Mouse (Mus musculus) hindlimb bud, embryonic 11.5 days (tissue): Measurements from ENCODE around the gene Rps6kc1.
"Not testable (repeated sequence)": the region's sequence is repeated elsewhere in the genome, so short reads cannot be mapped to it uniquely, and the experiment has no call there.

Experiments used
- DNase-seq: peaks from one replicate; pipeline ENCODE4 v3.0.0-alpha.2; 2012; ENCODE audit warnings: low read depth, low spot score; ENCODE audit errors: extremely low spot score

The Rps6kc1 gene

DNA sequence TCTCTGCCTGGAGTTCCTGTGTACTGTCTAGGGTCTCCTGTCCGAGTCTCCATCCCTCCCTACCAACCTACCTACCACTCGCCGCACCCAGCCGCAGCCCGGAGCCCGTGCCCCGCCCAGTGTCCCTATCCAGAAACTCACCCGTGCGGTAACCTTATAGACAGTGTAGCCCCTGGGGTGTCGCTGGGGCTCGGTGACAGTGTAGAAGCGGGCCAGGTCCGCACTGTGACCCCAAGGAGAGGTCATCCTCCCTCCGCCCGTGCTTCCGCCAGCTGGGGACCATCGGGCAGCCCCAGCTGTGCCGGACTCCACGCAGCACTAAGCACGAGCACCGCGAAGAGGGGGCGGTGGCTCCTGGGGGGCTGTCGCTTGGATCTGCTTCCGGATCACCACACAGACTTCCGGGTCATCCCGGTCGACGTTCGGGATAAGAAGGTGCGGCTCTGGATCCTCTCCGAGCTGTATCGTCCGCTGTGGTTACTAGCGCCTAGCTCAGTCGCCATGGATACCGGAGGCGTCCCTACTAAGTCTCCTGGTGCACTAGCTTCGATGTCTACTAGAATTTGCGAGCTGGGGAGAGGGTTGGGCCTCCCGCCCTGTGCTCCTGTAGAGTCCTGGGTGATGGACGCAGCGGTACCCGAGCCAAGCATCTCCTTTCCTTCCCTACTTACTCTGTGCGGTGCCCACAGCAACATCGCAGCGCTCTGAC is at the start of gene Rps6kc1:
TSS of gene Rps6kc1 (minus strand) at position 356 of the 709 bp plus-strand sequence.
- no peak for DNase-seq

DNA sequence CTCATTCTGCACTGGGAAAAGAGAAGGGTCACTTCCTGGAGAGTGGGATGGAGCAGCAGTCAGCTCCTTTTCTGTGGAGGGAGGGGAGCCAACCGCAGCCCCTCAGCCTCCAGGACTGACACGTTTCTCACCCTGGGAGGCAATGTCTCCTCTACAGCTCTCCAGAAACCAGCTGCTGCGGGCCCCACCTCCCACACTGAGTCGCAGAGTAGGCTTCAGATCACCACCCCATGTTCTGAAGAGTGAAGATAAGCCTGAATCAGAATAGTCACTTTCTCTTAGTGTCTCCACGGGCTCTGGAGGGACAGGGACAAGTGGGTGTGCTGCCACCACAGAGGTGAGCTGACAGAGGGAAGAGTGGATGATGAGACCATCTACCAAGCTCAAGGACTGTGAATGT is 47.3 kb upstream of the Rps6kc1 start:
- no peak for DNase-seq

DNA sequence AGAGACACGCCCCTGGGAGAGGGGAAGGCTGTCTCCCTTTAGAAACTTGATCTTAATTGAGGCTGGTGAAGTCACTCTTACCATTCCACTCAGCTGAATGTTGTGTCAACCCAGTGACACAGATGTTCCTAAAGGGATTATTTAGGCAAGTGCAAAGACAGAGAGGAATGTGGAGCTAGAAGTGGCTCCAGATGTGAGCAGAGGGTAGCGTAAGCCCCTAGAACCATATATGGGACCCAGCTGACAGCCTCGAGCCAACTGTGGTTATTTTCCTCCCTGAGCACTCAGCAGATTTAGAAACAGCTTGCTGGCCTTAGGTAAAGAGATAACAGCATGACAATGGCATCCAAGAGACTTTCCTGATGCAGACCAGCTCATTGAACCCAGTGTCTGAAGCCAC is 41.4 kb upstream of the Rps6kc1 start:
- no peak for DNase-seq

DNA sequence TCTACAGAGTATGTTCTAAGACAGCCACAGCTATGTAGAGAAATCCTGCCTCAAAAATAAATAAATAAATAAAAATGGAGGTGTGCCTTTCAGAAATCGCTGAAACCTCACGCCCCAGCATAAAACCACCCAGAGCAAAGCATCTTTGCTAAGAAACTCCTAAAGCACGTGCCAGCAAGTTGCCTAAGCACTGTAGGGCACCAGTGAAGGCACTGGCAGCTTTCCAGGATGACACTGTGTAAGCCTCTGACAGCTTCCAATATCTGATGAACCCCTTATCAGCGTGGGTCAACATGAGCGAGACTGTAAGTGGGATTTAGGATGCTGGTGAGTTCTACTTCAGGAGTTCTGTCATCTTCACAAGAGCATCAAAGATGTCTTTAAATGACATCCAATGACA is 39.4 kb upstream of the Rps6kc1 start:
- no peak for DNase-seq

DNA sequence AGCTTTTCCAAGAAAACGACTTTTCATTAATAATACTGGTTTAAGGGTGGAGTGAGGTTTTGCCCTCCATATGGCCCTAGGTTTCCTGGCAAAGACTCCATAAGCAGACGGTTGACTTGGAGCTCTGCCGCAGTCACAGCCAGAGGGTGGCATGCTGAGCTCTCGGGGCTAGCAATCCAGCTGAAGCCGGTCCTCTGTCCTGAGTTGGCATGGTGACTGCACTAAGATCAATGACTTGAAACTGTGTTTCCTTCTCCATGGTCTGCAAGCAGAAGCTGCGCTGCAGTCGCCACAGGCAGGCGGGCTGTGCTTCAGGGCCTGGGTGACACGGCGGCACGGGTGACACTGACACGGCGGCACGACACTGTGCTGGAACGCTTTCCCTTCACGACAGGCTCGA is 37.3 kb upstream of the Rps6kc1 start:
- no peak for DNase-seq

DNA sequence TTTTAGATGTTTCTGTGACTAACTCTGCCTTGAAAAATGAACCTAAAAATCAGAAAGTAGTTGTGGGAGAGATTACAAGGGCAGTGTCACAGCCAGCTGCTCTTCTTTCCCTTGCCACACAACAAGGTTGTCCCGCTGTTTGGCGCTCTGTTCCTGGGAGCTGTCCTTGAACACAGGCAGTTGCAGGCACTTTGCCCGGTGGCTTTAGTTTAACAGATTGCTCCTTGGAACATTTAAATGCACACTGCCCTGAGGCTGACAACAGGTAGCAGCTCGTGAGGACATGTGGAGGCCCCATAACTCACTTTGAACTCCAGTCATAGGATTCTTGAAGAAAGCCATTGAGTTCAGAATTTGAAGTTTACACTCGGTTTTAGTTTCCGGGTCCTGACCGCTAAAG is 36.9 kb upstream of the Rps6kc1 start:
- no peak for DNase-seq

DNA sequence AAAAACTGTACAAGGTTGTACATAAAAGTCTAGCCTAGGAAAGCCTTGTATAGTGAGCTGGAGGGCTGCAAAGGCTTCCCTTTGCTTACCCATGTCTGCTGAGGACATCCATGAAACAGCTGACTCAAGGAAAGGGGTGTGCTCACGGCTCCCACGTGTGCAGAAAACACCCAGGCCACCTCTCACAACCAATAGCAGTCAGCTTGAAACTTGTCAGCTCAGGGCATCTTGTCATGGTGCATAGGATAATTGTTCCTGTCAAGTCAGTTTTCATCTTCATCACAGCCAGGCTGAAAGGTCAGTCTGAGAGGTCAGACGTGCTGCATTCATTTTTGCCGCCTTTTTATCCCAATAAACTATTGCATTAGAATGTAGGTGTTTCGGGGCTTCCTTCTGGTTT is 36.4 kb upstream of the Rps6kc1 start:
- no peak for DNase-seq

DNA sequence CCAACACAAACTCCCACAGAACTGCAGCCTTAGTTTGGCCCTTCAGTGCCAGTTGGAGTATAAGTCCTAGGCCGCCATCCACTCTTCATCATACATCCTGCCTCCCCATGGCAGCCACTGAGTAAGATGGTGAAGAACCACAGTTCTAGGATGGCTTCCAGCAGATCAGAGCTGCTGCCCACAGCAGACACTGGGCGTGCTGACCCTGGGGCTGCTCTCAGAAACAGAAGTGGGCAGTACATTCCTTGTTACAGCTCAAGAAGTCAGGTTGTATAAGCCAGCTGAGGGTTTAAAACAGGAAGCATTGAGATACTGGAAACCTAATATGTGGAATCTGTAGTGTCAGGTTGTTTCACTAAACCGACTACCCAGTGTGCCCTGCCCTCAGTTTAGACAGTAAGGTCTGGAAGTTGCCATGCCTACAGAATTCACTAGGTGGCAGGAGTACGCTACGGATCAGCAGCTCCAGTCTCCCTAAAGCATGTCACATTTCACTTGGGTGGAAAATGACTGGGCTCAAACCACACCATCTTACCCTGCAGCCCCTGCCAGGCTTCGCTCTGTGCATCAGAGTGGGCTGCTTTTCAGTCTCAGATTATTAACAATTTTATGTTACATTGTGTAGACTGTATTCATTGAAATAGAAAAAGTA is 32.7 kb upstream of the Rps6kc1 start:
- DNase-seq, result no peak

DNA sequence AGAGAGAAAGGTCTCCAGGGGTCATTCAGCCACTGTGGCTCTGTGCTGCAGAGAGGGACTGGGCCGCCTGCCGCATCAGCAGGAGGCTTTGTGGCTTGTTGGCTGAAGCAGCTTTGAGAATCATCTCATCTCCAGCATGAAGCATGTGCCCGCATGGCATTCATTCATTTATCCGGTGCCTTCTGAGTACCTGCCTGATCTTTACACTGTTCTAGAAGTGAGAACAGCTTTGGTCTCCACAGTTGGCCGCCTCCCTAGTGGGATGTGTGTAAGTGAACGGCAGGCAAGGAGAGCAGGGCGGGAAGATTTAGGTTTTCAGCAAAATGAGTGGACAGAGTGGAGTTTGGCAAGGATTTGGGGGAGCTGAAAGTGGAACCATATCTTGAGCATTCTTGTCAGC is 28.2 kb upstream of the Rps6kc1 start:
- DNase-seq, result no peak

DNA sequence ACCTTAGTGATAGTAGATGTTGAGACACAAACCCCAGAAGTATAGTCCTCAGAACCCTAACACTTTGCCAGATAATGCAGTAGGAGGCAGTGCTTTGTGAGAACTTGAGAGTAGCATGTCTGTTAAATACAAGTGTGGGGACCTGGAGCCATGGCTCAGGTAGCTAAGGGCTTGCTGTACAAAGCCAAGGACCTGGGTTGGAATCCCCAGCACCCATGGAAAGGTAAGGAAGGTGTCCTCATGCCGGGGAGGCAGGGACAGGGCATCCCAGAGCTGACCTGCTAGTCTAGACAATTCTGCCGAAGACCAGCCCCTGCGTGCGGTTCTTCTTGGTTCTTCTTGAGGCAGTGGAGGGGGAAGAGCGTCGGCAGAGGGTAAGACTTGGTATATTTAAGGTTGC is 18.6 kb upstream of the Rps6kc1 start:
- DNase-seq, result no peak

DNA sequence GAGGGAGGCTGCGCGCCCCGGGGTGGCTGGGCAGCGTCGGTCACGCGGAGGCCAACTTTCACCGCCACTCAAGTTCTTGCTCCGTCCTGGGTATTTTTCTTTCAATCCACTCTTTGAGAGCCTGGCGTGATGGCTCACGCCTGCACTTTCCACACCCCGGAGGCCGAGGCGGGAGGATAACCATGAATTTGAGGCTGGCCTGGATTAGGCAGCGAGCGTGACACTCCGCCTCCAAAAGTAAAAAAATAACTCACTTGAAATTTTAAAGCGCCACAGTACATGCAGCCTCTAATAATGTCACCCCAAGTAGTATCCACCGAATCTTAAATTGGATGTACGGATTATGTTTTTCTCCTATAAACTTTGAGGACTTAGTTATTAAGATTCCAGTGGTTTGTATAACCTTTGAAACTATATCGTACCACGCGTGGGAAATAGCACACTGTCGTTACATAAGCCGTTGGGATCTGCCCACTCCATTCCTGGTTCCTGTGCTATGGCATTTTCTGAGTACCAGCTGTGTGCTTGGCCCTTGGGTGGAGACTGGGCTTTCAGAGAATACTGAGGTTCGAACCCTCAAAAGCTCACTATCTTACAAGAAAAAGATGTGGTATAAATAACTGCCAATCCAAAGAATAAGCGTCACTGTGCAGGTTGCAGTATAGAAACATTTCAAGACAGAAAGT is 17.6 kb upstream of the Rps6kc1 start:
- DNase-seq, result no peak

DNA sequence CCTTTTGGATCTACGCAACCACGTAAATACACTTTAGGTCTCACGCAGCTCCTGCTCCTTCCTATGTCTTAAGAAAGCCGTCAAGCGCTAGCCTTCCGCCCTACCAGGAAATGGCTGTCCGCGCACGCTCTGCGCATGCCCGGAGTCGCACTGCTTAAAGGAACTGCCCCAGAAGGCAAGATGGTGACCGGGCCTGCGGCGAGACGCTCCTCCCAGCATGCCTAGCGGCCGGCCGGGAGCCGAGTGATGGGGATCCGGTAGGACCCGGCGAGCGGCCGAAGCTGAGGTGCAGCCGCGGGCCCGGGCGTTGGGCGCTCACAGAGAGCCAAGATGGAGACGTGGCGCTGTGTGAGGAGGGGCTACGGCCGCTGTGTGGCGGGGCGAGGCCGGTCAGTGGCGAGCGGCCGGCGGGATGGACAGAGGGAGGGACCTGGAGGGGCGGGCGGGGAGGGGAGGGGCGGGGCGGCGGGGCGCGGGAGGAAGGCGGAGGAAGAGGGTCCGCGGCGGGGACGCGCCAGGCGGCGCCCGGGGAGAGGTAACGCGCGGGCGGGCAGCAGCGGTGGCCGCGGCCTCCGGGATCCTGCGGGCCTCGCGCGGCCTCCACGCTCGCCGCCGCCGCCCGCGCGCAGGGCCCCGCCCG is 16.9 kb upstream of the Rps6kc1 start:
- DNase-seq, result peak; percentile 96

DNA sequence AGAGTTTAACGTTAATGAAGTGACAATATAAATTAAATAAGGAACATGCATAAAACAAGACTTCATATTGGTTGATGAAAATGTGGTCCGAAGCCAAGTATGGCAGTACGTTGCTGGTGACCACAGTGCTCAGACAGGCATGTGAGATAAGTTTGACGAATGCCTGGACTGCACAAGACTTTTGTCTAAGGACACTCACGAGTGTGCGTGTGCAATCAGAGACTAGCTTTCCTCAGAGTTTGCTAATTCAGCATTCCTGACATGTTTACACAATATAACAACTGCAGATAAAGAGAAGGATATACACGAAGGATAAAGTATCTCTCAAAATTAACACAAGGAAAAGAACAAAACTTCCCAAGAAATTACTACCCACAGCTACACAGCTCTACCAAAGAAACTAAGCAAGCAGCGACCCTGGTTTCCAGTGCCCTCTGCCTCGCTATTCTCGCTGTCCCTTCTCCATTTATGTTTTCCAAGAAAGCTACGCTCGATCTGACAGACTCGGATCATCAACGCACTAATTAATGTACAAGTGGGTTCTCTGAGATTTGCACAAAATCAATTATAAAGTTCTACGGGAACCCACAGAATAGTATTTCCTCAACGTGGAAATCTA is 16.3 kb upstream of the Rps6kc1 start:
- DNase-seq, result no peak

DNA sequence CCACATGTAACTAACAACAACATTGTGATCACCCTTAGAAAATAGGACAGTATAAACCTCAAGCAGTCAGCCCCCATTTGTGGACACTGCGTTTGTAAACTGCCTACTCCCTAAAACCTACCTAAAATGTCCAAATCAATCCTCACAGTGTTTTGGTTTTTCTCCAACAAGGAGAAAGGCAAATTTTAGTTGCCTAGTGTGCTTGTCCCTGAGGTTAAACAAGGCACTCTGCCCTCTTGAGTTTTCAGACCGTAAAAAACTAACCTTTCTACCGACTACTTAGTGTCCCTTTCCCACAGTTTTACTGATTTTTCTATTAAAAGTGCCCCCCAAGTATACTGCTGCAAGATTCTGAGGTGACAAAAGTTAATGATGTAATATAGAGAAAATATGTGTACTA is 15.7 kb upstream of the Rps6kc1 start:
- DNase-seq, result no peak

DNA sequence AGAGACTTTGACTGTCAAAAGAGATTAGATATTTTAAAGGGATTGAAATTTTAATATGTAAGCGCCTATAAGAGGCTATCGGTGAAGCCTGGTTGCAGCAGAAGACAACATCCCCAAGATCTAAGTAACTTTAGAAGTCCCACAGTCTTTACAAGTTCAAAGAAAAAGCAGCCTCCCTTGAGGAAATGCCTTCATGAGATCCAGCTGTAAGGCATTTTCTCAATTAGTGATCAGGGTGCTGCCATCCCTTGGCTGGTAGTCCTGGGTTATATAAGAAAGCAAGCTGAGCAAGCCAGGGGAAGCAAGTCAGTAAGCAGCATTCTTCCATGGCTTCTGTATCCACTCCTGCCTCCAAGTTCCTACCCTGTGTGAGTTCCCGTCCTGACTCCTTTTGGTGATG is 13.2 kb upstream of the Rps6kc1 start, which contains the start of gene Angel2:
TSS of gene Angel2 (plus strand) at position 301 of the 400 bp plus-strand sequence.
- DNase-seq, result not testable (repeated sequence)

DNA sequence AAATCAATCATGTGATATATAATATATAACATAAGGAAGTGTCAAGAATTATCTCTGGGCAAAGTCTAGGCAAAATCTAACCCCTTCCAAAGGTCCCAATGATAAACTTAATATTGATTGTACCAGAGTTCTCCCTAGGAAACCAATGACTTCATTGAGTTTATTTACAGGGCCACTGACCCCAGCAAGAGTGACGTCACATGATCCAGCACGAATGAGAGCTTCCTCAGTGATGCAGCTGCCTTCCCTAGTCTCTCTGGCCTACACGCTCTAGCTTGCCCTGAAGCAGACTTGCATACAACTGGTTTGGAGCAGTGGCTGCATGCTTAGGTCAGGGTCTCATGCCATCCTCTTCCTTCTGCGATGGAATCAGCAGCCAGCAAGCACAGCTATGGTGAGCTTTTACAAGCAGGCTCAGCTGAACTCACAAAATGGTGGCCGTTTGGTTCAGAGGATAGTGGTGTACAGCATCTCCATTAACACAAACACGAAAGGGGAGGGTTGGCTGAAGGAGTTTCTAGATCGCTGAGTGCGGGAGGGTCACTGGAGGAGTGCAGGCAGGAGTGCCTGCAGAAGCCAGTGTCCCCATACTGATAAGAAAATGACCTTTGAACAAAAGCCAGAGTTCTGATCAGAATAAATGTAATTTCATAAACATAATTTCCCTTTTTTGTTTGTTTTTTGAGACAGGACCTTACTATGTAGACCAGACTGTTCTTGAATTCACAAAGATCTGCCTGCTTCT is 8.3 kb upstream of the Rps6kc1 start:
- no peak for DNase-seq

DNA sequence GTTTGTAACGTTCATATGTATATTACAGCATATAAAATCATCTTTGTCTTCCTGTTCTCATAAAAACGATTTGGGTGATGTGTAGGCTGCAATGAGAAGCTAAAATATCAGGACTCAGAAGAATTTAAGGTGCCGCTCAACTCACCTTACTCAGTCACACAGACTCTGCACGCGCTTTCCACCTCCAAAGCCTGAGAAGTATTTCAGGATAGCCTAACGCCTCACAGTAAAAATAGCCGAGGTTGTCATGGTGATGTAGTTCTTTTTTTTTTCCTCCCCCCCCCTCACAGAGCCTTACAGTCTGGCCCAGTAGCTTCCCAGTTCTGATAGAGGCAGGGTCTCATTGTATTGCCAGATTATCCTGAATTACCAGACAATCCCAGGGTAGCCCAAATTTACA is 7.4 kb upstream of the Rps6kc1 start:
- no peak for DNase-seq

DNA sequence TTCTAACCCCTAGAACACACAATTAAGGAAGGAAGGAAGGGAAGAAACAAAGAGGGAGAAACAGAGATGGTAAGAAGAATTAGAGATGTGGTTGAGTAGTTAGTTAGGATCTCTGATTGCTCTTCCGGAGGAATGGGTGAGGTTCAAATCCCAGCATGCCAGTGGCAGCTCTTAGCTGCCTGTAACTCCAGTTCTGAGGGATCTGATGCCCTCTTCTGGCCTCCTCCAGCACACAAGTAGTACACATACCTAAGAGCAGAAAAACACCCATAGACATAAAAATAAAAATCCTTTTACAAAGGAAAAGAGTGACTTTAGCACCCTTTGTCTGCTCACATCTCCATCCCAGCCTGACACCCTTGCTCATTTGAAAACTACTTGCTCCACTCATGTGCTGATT is 1.1 kb upstream of the Rps6kc1 start:
- no peak for DNase-seq

DNA sequence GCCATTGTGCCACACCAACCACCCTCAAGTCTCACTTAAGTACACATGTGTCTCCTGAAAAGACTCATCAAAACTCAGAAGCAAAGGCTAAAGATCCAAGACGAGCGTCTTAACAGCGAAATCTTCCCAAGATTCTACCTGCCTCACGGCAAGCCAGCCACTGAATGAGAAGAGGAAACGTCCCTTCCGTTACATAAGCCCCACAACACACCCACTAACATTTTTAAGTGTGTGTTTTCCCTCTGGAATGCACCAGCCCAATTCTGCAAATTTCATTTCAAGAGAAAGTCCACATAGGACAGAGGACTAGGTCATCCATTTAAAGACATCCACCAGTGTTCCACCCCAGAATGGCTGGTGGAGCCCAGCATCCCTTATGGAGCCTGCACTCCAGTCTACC is 734 bp downstream of the Rps6kc1 start:
- no peak for DNase-seq

DNA sequence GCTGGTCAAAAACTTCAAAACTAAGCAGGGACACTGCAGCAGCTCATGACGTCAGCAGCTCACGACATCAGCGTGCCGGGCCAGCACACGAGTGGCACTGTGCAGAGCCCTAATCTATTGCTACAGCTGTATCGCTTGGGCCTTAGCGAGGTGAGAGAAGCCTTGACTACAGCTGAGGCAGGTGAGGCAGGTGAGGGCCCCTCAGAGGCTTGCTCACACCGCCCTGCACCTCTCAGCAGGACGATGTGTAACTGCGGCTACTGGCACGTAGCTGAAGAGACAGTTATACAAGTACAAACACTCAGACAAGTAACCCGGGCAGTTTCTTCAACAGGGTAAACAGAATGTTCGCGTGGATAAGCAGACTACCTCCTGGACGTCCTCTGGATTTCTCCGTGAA is 6.9 kb downstream of the Rps6kc1 start:
- DNase-seq, result no peak

DNA sequence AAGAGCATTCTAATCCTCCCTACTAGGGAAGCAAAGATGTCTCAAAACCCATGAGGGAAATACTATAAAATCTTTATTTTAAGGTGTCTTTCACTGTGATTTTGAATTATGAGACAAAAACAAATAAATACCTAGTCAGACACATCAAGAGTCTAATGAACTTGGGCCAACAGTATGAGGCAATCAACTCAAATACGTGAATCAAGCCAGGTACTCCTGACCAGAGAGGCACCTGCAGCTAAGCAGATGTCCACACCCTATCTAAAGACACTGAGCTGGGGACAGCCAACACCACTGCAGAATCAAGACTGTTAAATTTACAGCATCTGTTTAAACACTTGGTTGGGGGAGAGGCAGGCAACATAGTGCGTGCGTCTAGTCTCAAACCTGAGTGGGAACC is 7.4 kb downstream of the Rps6kc1 start:
- no peak for DNase-seq
